Mouse (Mus musculus) E14TG2a.4 (cell line): ENCODE data around the gene Rnf157.

ENCODE experiments used
- H3K27me3 ChIP-seq: 2 replicates; pipeline ENCODE4 v1.6.1; 2014; ENCODE audit warnings: low read length, control low read depth; ENCODE audit not compliant: insufficient read depth
- H3K36me3 ChIP-seq: 2 replicates; pipeline ENCODE4 v1.6.1; 2014; ENCODE audit warnings: low read length, control low read depth; ENCODE audit not compliant: insufficient read depth
- H3K4me1 ChIP-seq: replicated peaks from 2 replicates; pipeline ENCODE4 v1.6.1; 2014; ENCODE audit warnings: low read depth, low read length, control low read depth
- H3K4me3 ChIP-seq: replicated peaks from 2 replicates; pipeline ENCODE4 v1.5.1; 2014; ENCODE audit warnings: mild to moderate bottlenecking, low read length
- H3K9me3 ChIP-seq: 2 replicates; pipeline ENCODE4 v1.6.1; 2014; ENCODE audit warnings: low read length, control low read depth
- CTCF ChIP-seq: conservative IDR thresholded peaks from 2 replicates; pipeline ENCODE4 v1.5.1; 2014; ENCODE audit warnings: low read length
- NANOG ChIP-seq: IDR thresholded peaks from 2 replicates; pipeline ENCODE4 v1.6.1; 2014; ENCODE audit warnings: borderline replicate concordance, low read length, mixed read lengths
- POU5F1 ChIP-seq: IDR thresholded peaks from 2 replicates; pipeline ENCODE4 v1.6.1; 2014; ENCODE audit warnings: low read length, borderline replicate concordance

Rnf157 gene

GRCm38 (mm10) chr11:116287351-116287750 lies 125.5 kb downstream of the Rnf157 start:
- H3K4me1 ChIP-seq, result peaks cover 33% of the 10 kb centered on the region
- peaks cover 34% of the 10 kb centered on the region for H3K36me3 ChIP-seq
- H3K4me3 ChIP-seq, result no peak overlapping the region
- no peak for TF ChIP-seq CTCF
- TF ChIP-seq NANOG, result no peak
- TF ChIP-seq POU5F1, result no peak
- no peaks in the 10 kb centered on the region for H3K9me3 ChIP-seq
- H3K27me3 ChIP-seq, result peaks cover 35% of the 10 kb centered on the region
